Mouse (Mus musculus): Measurements from ENCODE around the gene Klk1b8. TPM values are rescaled to one million over a fixed set of nuclear protein-coding genes. Genes with fewer than 3 reads are reported as not detected.

Klk1b8 gene
- total RNA-seq, 2 experiments from 2014 or later = not detected

Other genes with a start within 250 kb of the Klk1b8 start
- gene Klk13, start 238.1 kb upstream of the Klk1b8 start, total RNA-seq (2021) = not detected
- not detected for gene Klk12, start 181.8 kb upstream of the Klk1b8 start, total RNA-seq (2021)
- not detected for gene Klk11, start 176.1 kb upstream of the Klk1b8 start, total RNA-seq (2021)
- gene Klk10, start 169.6 kb upstream of the Klk1b8 start, total RNA-seq (2021) = not detected
- not detected for gene Klk9, start 158.8 kb upstream of the Klk1b8 start, total RNA-seq (2021)
- gene Klk8, start 153.1 kb upstream of the Klk1b8 start, total RNA-seq (2021) = 10 to 100 TPM; 10.6 to 17.4 TPM
- gene Klk7, start 139.4 kb upstream of the Klk1b8 start, total RNA-seq (2021) = not detected
- not detected for gene Klk6, start 126.2 kb upstream of the Klk1b8 start, total RNA-seq (2021)
- not detected for gene Klk5, start 108.7 kb upstream of the Klk1b8 start, total RNA-seq (2021)
- not detected for gene Klk4, start 69.5 kb upstream of the Klk1b8 start, total RNA-seq (2021)
- gene Klk15, start 16.9 kb upstream of the Klk1b8 start, total RNA-seq (2021) = not detected
- not detected for gene Klk1b1, start 16.1 kb downstream of the Klk1b8 start, total RNA-seq (2021)
- not detected for gene Klk1b9, start 25.4 kb downstream of the Klk1b8 start, total RNA-seq (2021)
- not detected for gene Klk1b11, start 45.2 kb downstream of the Klk1b8 start, total RNA-seq (2021)
- not detected for gene Klk1b26, start 61.5 kb downstream of the Klk1b8 start, total RNA-seq (2021)
- gene Klk1b27, start 101.6 kb downstream of the Klk1b8 start, total RNA-seq (2021) = not detected
- not detected for gene Klk1b21, start 151.7 kb downstream of the Klk1b8 start, total RNA-seq (2021)
- gene Klk1b22, start 162.0 kb downstream of the Klk1b8 start, total RNA-seq (2021) = not detected
- gene Klk1b16, start 186.1 kb downstream of the Klk1b8 start, total RNA-seq (2021) = not detected
- gene Klk1b24, start 237.6 kb downstream of the Klk1b8 start, total RNA-seq (2021) = not detected
- gene Klk1b3, start 247.5 kb downstream of the Klk1b8 start, total RNA-seq (2021) = not detected